ENCODE assay signal across 30 mouse cellular contexts in the genomic region with DNA sequence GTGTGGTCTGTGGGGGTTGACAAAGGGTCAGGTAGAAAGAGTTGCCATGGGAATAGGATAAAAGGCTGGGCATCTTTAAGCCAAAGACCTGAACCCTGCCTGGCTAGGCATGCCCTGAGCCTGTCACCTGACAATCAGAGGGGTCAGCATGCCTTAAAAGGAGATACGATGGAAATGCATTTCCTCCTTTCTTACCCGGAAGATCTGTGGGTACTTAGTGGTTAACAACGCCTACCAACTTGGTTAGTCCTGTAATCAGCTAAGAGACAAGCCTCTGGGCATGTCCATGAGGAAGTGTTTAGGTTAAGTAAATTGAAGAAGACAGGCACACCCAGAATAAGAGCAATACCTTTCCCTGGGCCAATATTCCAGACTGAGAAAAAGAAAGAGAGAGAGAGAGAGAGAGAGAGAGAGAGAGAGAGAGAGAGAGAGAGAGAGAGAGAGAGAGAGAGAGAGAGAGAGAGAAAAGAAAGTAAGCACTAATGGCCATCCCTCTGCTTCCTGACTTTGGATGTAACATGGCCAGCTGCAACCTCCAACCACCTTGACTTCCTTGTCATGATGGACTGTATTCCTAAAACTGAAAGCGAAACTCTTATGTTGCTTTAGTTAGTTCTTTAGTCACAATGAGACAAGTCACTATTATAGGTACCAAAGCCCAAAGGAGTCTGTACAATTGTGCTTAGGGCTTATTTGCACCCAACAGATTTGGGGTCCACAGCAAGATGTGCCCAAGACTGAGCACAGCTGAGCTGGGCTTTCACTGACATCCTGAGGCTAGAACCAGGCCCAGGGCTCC. TPM values are rescaled to one million over a fixed set of nuclear protein-coding genes. Genes with fewer than 3 reads are reported as not detected.
DNase-seq lines count a peak whose midpoint lies in the region; ATAC-seq and TF ChIP-seq lines count a peak whose summit lies in the region.
"Had no signal": no experiment of that assay in that cellular context is flagged by ENCODE, and none has a peak within 500 bp of the region (broad histone marks: within the 10 kb centered on the region; RNA-seq: fewer than 3 reads in every experiment).

No protein-coding gene starts in this region.

- dilution Hi-C loops in CH12.LX (cut with MboI; ENCODE audit: extremely low pct_ligation_motif_present, extremely low pct_unique_long_range_greater_than_20kb, low sequenced_read_pairs): no loop called here

- H3K9me3 ChIP-seq in CH12.LX (replicated peaks; ENCODE audit: low read length): no peaks in the 10 kb centered on the region
- H3K9me3 ChIP-seq in stomach, embryonic 16.5 days (replicated peaks; ENCODE audit: control insufficient read depth, low read length): no peaks in the 10 kb centered on the region
- H3K9me3 ChIP-seq: forebrain, embryonic 13.5 days; hindbrain, embryonic 12.5 days; lung, embryonic 15.5 days; stomach, embryonic 15.5 days had no signal

- WGBS in large intestine, adult 2 months: 35% methylated on average over 4 of the region's 4 CpGs
- 64% methylated on average over 4 of the region's 4 CpGs for WGBS in stomach, embryonic 16.5 days

- no peak for TF ChIP-seq CTCF in CH12.LX (conservative IDR thresholded peaks at IDR 0.05 in 1 of 2, IDR thresholded peaks at IDR 0.05 in 1 of 2; ENCODE audit: low read depth in 2 of 2, low read length in 2 of 2)

- no peaks in the 10 kb centered on the region for H3K36me3 ChIP-seq in CH12.LX (replicated peaks in 1 of 2; ENCODE audit: control insufficient read depth in 1 of 2, insufficient read depth in 1 of 2, low read length in 1 of 2)
- H3K36me3 ChIP-seq in stomach, embryonic 16.5 days (ENCODE audit: control insufficient read depth, insufficient read depth, low read length): no peaks in the 10 kb centered on the region
- H3K36me3 ChIP-seq: hindbrain, embryonic 12.5 days; lung, embryonic 15.5 days; stomach, embryonic 15.5 days had no signal

- H3K4me3 ChIP-seq in CH12.LX (replicated peaks in 1 of 3; ENCODE audit: low read depth in 2 of 3, low read length in 2 of 3, poor library complexity in 1 of 3): no peak overlapping the region
- no peak overlapping the region for H3K4me3 ChIP-seq in stomach, embryonic 16.5 days (replicated peaks; ENCODE audit: low read length)
- H3K4me3 ChIP-seq: forebrain, embryonic 13.5 days; hindbrain, embryonic 12.5 days; left cerebral cortex, adult 2 months; lung, embryonic 15.5 days; stomach, embryonic 15.5 days had no signal

- no peaks in the 10 kb centered on the region for H3K27me3 ChIP-seq in CH12.LX (replicated peaks)
- no peaks in the 10 kb centered on the region for H3K27me3 ChIP-seq in stomach, embryonic 16.5 days (ENCODE audit: control insufficient read depth, insufficient read depth, low read length)
- H3K27me3 ChIP-seq: forebrain, embryonic 13.5 days; hindbrain, embryonic 12.5 days; lung, embryonic 15.5 days; stomach, embryonic 15.5 days had no signal

- no peaks in the 10 kb centered on the region for H3K79me2 ChIP-seq in CH12.LX (replicated peaks; ENCODE audit: control insufficient read depth, extremely low read depth, insufficient read depth, poor library complexity, severe bottlenecking)

- H3K4me1 ChIP-seq in CH12.LX (ENCODE audit: control insufficient read depth in 1 of 2, insufficient read depth in 2 of 2): peaks cover 28 to 62% of the 10 kb centered on the region in 2 experiments
- H3K4me1 ChIP-seq in stomach, embryonic 16.5 days (ENCODE audit: control insufficient read depth, insufficient read depth, low read length): no peaks in the 10 kb centered on the region
- H3K4me1 ChIP-seq: forebrain, embryonic 13.5 days; hindbrain, embryonic 12.5 days; lung, embryonic 15.5 days; stomach, embryonic 15.5 days had no signal

- ATAC-seq in activated CD4-positive, CD25-positive, alpha-beta regulatory T cell, adult 4 months: peak; percentile 55
- peak; percentile 34; the same call in 1 of the 2 replicates for ATAC-seq in stomach, embryonic 16.5 days (ENCODE audit: insufficient read depth, low FRiP score)
- ATAC-seq: forebrain, embryonic 13.5 days had no signal

- DNase-seq in CH12.LX (ENCODE audit: extremely low read depth): peak; percentile 62
- DNase-seq in large intestine, adult 2 months (ENCODE audit: low read depth, low spot score): peak; percentile 60
- DNase-seq in adrenal gland, postnatal 14 days: no peak
- no peak for DNase-seq in adrenal gland, adult 8-10 months
- no peak for DNase-seq in spleen, postnatal 10 days (ENCODE audit: low spot score in 2 of 2)
- DNase-seq: cerebellum, adult 18-20 months; cerebellum, postnatal 25 days; gastrocnemius, postnatal 36 days; kidney, postnatal 25 days; lung, postnatal 4 days; thymus, adult 2 months; thymus, postnatal 4 days had no signal

- H3K9ac ChIP-seq in CH12.LX (ENCODE audit: insufficient read depth, low read depth): no peak overlapping the region
- H3K9ac ChIP-seq in stomach, embryonic 16.5 days (ENCODE audit: low read length): no peak overlapping the region
- H3K9ac ChIP-seq: forebrain, embryonic 13.5 days; hindbrain, embryonic 12.5 days; liver, embryonic 14.5 days; lung, embryonic 15.5 days; stomach, embryonic 15.5 days had no signal

- in situ Hi-C loops in CH12.LX (cut with MboI; ENCODE audit: low pct_ligation_motif_present, low pct_unique_long_range_greater_than_20kb, low sequenced_read_pairs): no loop called here

- H3K27ac ChIP-seq in CH12.LX (ENCODE audit: insufficient read depth, low read depth): no peak overlapping the region
- peak overlapping the region; percentile 22; the same call in 1 of the 2 replicates for H3K27ac ChIP-seq in stomach, embryonic 16.5 days (ENCODE audit: low read length)
- H3K27ac ChIP-seq: forebrain, embryonic 13.5 days; hindbrain, embryonic 12.5 days; left cerebral cortex, adult 2 months; liver, embryonic 14.5 days; lung, embryonic 15.5 days; stomach, embryonic 15.5 days had no signal

- TF ChIP-seq EP300 in CH12.LX (IDR thresholded peaks at IDR 0.05; ENCODE audit: low read length): peak; percentile 58

- TF ChIP-seq POLR2A in CH12.LX (IDR thresholded peaks at IDR 0.05; ENCODE audit: low read depth, low read length): no peak

- TF ChIP-seq RAD21 in CH12.LX (IDR thresholded peaks at IDR 0.05; ENCODE audit: low read depth, low read length): no peak

- no peak overlapping the region; the same call in 1 of the 2 replicates for H3K4me2 ChIP-seq in CH12.LX (ENCODE audit: insufficient read depth, low read depth, poor library complexity, severe bottlenecking)
- H3K4me2 ChIP-seq in stomach, embryonic 16.5 days (ENCODE audit: low read depth, low read length): no peak overlapping the region
- H3K4me2 ChIP-seq: forebrain, embryonic 13.5 days; hindbrain, embryonic 12.5 days; lung, embryonic 15.5 days; midbrain, embryonic 11.5 days; stomach, embryonic 15.5 days had no signal

TF ChIP-seq in CH12.LX, 34 proteins besides CTCF, POLR2A, EP300 and RAD21 (continues in another document):
- TF ChIP-seq BHLHE40 (IDR thresholded peaks at IDR 0.05; ENCODE audit: low read depth, low read length) (peak; percentile 45; the same call in 1 of the 2 replicates), TBP (conservative IDR thresholded peaks at IDR 0.05; ENCODE audit: low read depth, low read length) (no peak), UBTF (IDR thresholded peaks at IDR 0.05; ENCODE audit: low read depth, low read length) (no peak), MAX (IDR thresholded peaks at IDR 0.05; ENCODE audit: low read length) (no peak), ZNF384 (IDR thresholded peaks at IDR 0.05; ENCODE audit: low read depth, low read length) (no peak), ELF1 (IDR thresholded peaks at IDR 0.05; ENCODE audit: low read depth, low read length) (peak; percentile 53), ETS1 (conservative IDR thresholded peaks at IDR 0.05; ENCODE audit: low read depth, low read length) (peak; percentile 48; the same call in 1 of the 2 replicates), ZKSCAN1 (IDR thresholded peaks at IDR 0.05; ENCODE audit: borderline replicate concordance, low read depth, low read length) (no peak), SMC3 (IDR thresholded peaks at IDR 0.05; ENCODE audit: low read depth, low read length) (no peak), POLR2AphosphoS2 (IDR thresholded peaks at IDR 0.05; ENCODE audit: low read depth, low read length) (no peak), USF1 (IDR thresholded peaks at IDR 0.05; ENCODE audit: low read depth, low read length) (peak; percentile 16; the same call in 1 of the 2 replicates), MYC (IDR thresholded peaks at IDR 0.05; ENCODE audit: low read depth, low read length) (no peak), JUND (conservative IDR thresholded peaks at IDR 0.05; ENCODE audit: low read depth, low read length) (no peak), NRF1 (IDR thresholded peaks at IDR 0.05; ENCODE audit: low read depth, low read length) (no peak), TCF12 (IDR thresholded peaks at IDR 0.05; ENCODE audit: low read depth, low read length) (peak; percentile 37), GABPA (IDR thresholded peaks at IDR 0.05; ENCODE audit: insufficient replicate concordance, low read depth, low read length) (no peak), PAX5 (IDR thresholded peaks at IDR 0.05; ENCODE audit: low read length) (no peak), NELFE (IDR thresholded peaks at IDR 0.05; ENCODE audit: low read depth, low read length) (no peak), JUN (IDR thresholded peaks at IDR 0.05; ENCODE audit: insufficient read depth, low read depth, low read length) (peak; percentile 66), KAT2A (IDR thresholded peaks at IDR 0.05; ENCODE audit: insufficient replicate concordance, low read length) (no peak)

RNA-seq across cellular contexts. Expression of a gene that starts 5.5 kb away (rescaled TPM):
- 0.72 and 2.2 TPM in 2 replicates for total RNA-seq in CH12.LX (2012; rRNA removed)
- 7.8 and 10.5 TPM in 2 replicates for total RNA-seq in CH12.LX (2014; rRNA removed)
- 7.9 and 8.6 TPM in 2 replicates for polyA plus RNA-seq in CH12.LX (2012; ENCODE audit: insufficient read length, low read depth)
- 1 to 10 TPM; 8.3 to 8.7 TPM for polyA plus RNA-seq in activated CD4-positive, CD25-positive, alpha-beta regulatory T cell, adult 4 months (2017; shearing (Covaris generic))
- polyA plus RNA-seq in large intestine, adult 2 months (2012; rRNA removed): 2.1 and 3.1 TPM in 2 replicates
- polyA plus RNA-seq in stomach, embryonic 16.5 days (2015; fragmentation: Nextera tagmentation; extraction: Ambion mirVana): 0.21 and 0.31 TPM in 2 replicates
- total RNA-seq in adrenal gland, postnatal 14 days (2021): 1.5 and 4.1 TPM in 2 replicates
- total RNA-seq in adrenal gland, adult 8-10 months (2022): 1 to 10 TPM; 2.6 to 5.0 (median 3.2) TPM
- polyA plus RNA-seq: forebrain, embryonic 13.5 days; kidney, embryonic 14.5 days had no signal

RNA-seq across cellular contexts. Expression of a gene that starts 46.4 kb away (rescaled TPM):
- total RNA-seq in CH12.LX (2012; rRNA removed) (not detected in 2 replicates), CH12.LX (2014; rRNA removed) (0.38 TPM in 1 of 2 replicates, not detected in the other)
- polyA plus RNA-seq in CH12.LX (2012; ENCODE audit: insufficient read length, low read depth): not detected in 2 replicates
- 1 to 10 TPM; 1.4 to 1.9 TPM for polyA plus RNA-seq in activated CD4-positive, CD25-positive, alpha-beta regulatory T cell, adult 4 months (2017; shearing (Covaris generic))
- polyA plus RNA-seq in large intestine, adult 2 months (2012; rRNA removed): 220 and 234 TPM in 2 replicates
- 5.9 and 9.3 TPM in 2 replicates for polyA plus RNA-seq in stomach, embryonic 16.5 days (2015; fragmentation: Nextera tagmentation; extraction: Ambion mirVana)
- total RNA-seq in adrenal gland, postnatal 14 days (2021): not detected in 2 replicates
- total RNA-seq in adrenal gland, adult 8-10 months (2022): not detected
- total RNA-seq: gastrocnemius, adult 18-20 months; gastrocnemius, postnatal 36 days; heart, adult 8-10 months; heart, postnatal 25 days; layer of hippocampus, adult 8-10 months; left cerebral cortex, adult 2 months; left cerebral cortex, postnatal 36 days; neutrophil, adult 5-6 weeks had no signal
- polyA plus RNA-seq: forebrain, embryonic 13.5 days; heart, embryonic 14.5 days; hindbrain, embryonic 12.5 days; kidney, embryonic 14.5 days; limb, embryonic 14.5 days; lung, embryonic 15.5 days; midbrain, embryonic 11.5 days had no signal

Comparison
In these comparisons a context has a peak if more than half of its experiments do, and no peak if none do; other contexts are left out.
1. DNase-seq: peak in CH12.LX (single experiment) and large intestine, adult 2 months (single experiment); none in adrenal gland, postnatal 14 days (single experiment), adrenal gland, adult 8-10 months (single experiment) and spleen, postnatal 10 days (0 of 2).
2. RNA of a gene that starts 46.4 kb away (polyA plus RNA-seq): 220 to 234 TPM in large intestine, adult 2 months; 5.9 to 9.3 TPM in stomach, embryonic 16.5 days, 1.4 to 1.9 TPM in activated CD4-positive, CD25-positive, alpha-beta regulatory T cell, adult 4 months and not detected in CH12.LX; every median in the first group is over 10 times any median in the second.